Mouse (Mus musculus): ENCODE results near the gene G430095P16Rik.

- peak; percentile 100 for TF ChIP-seq GATA1 (IDR thresholded peaks at IDR 0.05; ENCODE audit: borderline replicate concordance, low read length)
- TF ChIP-seq FLI1 (IDR thresholded peaks at IDR 0.05; ENCODE audit: low read length) = peak; percentile 76; the same call in 1 of the 2 replicates
Measured at GRCm38 (mm10) chr8:84700941-84701911, 21.6 kb upstream of the G430095P16Rik start, which contains the start of gene Lyl1.
